Mouse (Mus musculus) 416B (cell line): Measurements from ENCODE around the gene Wdr81.
"Not testable (repeated sequence)": the region's sequence is repeated elsewhere in the genome, so short reads cannot be mapped to it uniquely, and the experiment has no call there.

ENCODE experiments used
- DNase-seq: peaks from one replicate; pipeline ENCODE4 v3.0.0; 2011; ENCODE audit warnings: low read depth

Gene Wdr81

GRCm38 (mm10) chr11:75460844-75461742 is 6.6 kb upstream of the Wdr81 start, which contains the start of gene Tlcd2:
Gene Tlcd2 (plus strand): TSS chr11:75461715.
- DNase-seq: peak; percentile 100

GRCm38 (mm10) chr11:75460103-75460843 is 5.8 kb upstream of the Wdr81 start:
- peak; percentile 99 for DNase-seq

- DNase-seq: no peak
Observed at GRCm38 (mm10) chr11:75459751-75460102, 5.2 kb upstream of the Wdr81 start.

- peak; percentile 66 for DNase-seq
Observed at GRCm38 (mm10) chr11:75459141-75459711, 4.7 kb upstream of the Wdr81 start.

GRCm38 (mm10) chr11:75458628-75459041 is 4.1 kb upstream of the Wdr81 start:
- DNase-seq: peak; percentile 97

GRCm38 (mm10) chr11:75458169-75458568 is 3.7 kb upstream of the Wdr81 start:
- DNase-seq: peak; percentile 82

- peak; percentile 38 for DNase-seq
Observed at GRCm38 (mm10) chr11:75456440-75456871, 1.9 kb upstream of the Wdr81 start.

GRCm38 (mm10) chr11:75455971-75456370 is 1.5 kb upstream of the Wdr81 start:
- not testable (repeated sequence) for DNase-seq

GRCm38 (mm10) chr11:75455041-75455736 is 672 bp upstream of the Wdr81 start:
- DNase-seq: peak; percentile 37

- no peak for DNase-seq
Observed at GRCm38 (mm10) chr11:75452812-75453557, 1.5 kb downstream of the Wdr81 start.

GRCm38 (mm10) chr11:75452081-75452480 is 2.4 kb downstream of the Wdr81 start:
- no peak for DNase-seq

- DNase-seq: no peak
Observed at GRCm38 (mm10) chr11:75450936-75451335, 3.6 kb downstream of the Wdr81 start.

GRCm38 (mm10) chr11:75450304-75450908 is 4.1 kb downstream of the Wdr81 start:
- DNase-seq: peak; percentile 77

GRCm38 (mm10) chr11:75449695-75450094 is 4.8 kb downstream of the Wdr81 start:
- DNase-seq: peak; percentile 96

- no peak for DNase-seq
Observed at GRCm38 (mm10) chr11:75448575-75448974, 5.9 kb downstream of the Wdr81 start.

- DNase-seq: no peak
Observed at GRCm38 (mm10) chr11:75443711-75444110, 10.8 kb downstream of the Wdr81 start.

GRCm38 (mm10) chr11:75441601-75442000 is 12.9 kb downstream of the Wdr81 start:
- no peak for DNase-seq

GRCm38 (mm10) chr11:75441034-75441433 is 13.5 kb downstream of the Wdr81 start:
- DNase-seq: no peak

- DNase-seq: no peak
Observed at GRCm38 (mm10) chr11:75439951-75440350, 14.6 kb downstream of the Wdr81 start.

- no peak for DNase-seq
Observed at GRCm38 (mm10) chr11:75439363-75439762, 15.2 kb downstream of the Wdr81 start, which contains the start of gene Serpinf2. Gene Serpinf2 (minus strand): TSS chr11:75439591.

- no peak for DNase-seq
Observed at GRCm38 (mm10) chr11:75438804-75439203, 15.7 kb downstream of the Wdr81 start.
